Mouse (Mus musculus): ENCODE results near the gene Cdr2l.

GRCm38 (mm10) chr11:115408266-115408920 lies 26.7 kb downstream of the Cdr2l start:
- TF ChIP-seq GATA1 (IDR thresholded peaks at IDR 0.05; ENCODE audit: low read length) (no peak), TAL1 (IDR thresholded peaks at IDR 0.05; ENCODE audit: low read length) (no peak)
